In the genomic region with DNA sequence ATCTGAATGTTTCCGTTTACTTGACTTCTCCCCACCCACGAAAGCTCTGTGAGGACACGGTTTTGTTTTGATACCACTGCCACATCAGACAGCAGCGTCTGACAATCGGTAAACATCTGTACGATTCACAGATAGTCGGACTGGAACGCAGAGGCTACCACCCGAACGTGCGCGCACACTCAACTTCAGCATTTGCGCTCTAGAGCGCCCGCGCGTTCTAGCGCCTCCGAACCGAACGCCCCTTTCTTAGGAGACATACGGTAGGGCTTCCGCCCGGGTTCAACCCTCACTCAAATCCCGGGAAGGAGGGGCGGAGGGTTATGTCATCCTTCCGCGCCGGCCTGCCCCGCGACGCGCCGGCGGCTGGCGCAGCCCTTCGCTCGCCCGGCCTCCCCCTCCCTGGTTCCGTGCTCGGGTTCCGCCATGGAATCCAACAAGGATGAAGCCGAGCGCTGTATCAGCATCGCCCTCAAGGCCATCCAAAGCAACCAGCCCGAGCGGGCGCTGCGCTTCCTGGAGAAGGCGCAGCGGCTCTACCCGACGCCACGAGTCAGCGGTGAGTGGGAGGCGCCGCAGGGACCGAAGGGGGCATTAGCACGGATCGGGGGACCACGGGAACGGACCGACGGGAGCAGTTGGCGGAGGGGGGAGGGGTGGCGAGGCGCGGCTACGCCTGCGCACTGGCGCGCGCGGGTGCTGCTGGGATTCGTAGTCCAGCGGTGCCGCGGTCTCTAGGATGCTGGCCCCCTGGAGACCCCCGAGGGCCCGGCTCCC, we compare ENCODE assay signal across 8 mouse cellular contexts. TPM values are rescaled to one million over a fixed set of nuclear protein-coding genes. Genes with fewer than 3 reads are reported as not detected.
DNase-seq lines count a peak whose midpoint lies in the region; ATAC-seq and TF ChIP-seq lines count a peak whose summit lies in the region.

Gene Dnajb12, plus strand, starts transcription at position 302 of the 774 bp plus-strand sequence.

- peak within 1 kb of the TSS; percentile 100 for H3K27ac ChIP-seq in hindbrain, embryonic 15.5 days (replicated peaks)

- CTCF ChIA-PET in Patski (lab: Charles Lee) = no interaction called here

- POLR2A ChIA-PET in Patski (lab: Charles Lee) = no interaction called here

- in situ Hi-C loops in Patski (cut with MboI; ENCODE audit: low pct_unique_long_range_greater_than_20kb) = no loop called here

- ATAC-seq in Patski = peak; percentile 88
- ATAC-seq in hindbrain, embryonic 15.5 days (ENCODE audit: low FRiP score, low read depth) = peak; percentile 93

- H3K4me3 ChIP-seq in hindbrain, embryonic 15.5 days = peak within 1 kb of the TSS; percentile 87

- DNase-seq in Patski (ENCODE audit: low read depth, low spot score) = peak; percentile 71
- peak; percentile 98 for DNase-seq in cerebellum, postnatal 14 days
- peak; percentile 95 to 96 for DNase-seq in frontal cortex, postnatal 36 days (ENCODE audit: low spot score in 2 of 2)
- DNase-seq in left cerebral cortex, adult 11 months (ENCODE audit: low spot score) = peak; percentile 92
- DNase-seq in lung, postnatal 4 days = peak; percentile 95 to 97
- peak; percentile 89 for DNase-seq in retina, postnatal 7 days (ENCODE audit: low read depth, low spot score)
- peak; percentile 96 for DNase-seq in urinary bladder, adult 2 months (ENCODE audit: low spot score)

- no peaks in the 10 kb centered on the region for H3K9me3 ChIP-seq in hindbrain, embryonic 15.5 days

- H3K36me3 ChIP-seq in hindbrain, embryonic 15.5 days = no peaks in the 10 kb centered on the region

- TF ChIP-seq CTCF in Patski (IDR thresholded peaks at IDR 0.05) = no peak

- no peaks in the 10 kb centered on the region for H3K27me3 ChIP-seq in Patski
- no peaks in the 10 kb centered on the region for H3K27me3 ChIP-seq in hindbrain, embryonic 15.5 days

- H3K4me1 ChIP-seq in hindbrain, embryonic 15.5 days (replicated peaks) = peaks cover 20% of the 10 kb centered on the region

- H3K9ac ChIP-seq in hindbrain, embryonic 15.5 days = peak within 1 kb of the TSS; percentile 82

- peak within 1 kb of the TSS; percentile 77 for H3K4me2 ChIP-seq in hindbrain, embryonic 15.5 days

- under 1% methylated on average over 77 of the region's 80 CpGs for WGBS in hindbrain, embryonic 15.5 days

RNA-seq across cellular contexts. Expression of gene Dnajb12, which starts in this region (rescaled TPM):
- polyA plus RNA-seq in Patski (2021) = 54.0 TPM
- polyA plus RNA-seq in hindbrain, embryonic 15.5 days (2015; fragmentation: Nextera tagmentation; extraction: Ambion mirVana) = 18.6 and 24.6 TPM in 2 replicates
- polyA plus RNA-seq in urinary bladder, adult 2 months (2012; rRNA removed) = 34.9 and 44.7 TPM in 2 replicates

Comparison
In these comparisons a context has a peak if more than half of its experiments do, and no peak if none do; other contexts are left out.
1. Peak in every context shown above with its lines: DNase-seq, ATAC-seq, H3K4me3 ChIP-seq and H3K27ac ChIP-seq.